Mouse (Mus musculus): Measurements from ENCODE around the gene Dagla. TPM values are rescaled to one million over a fixed set of nuclear protein-coding genes. Genes with fewer than 3 reads are reported as not detected.

Dagla gene
- polyA plus RNA-seq, 1 experiment from 2014 or later: 3.1 TPM

GRCm38 (mm10) chr19:10213796-10214471, 90.7 kb downstream of the Dagla start:
- Histone ChIP-seq H3K27me3 (no peaks in the 10 kb centered on the region), H3K9me3 (no peaks in the 10 kb centered on the region), H3K9ac (no peak overlapping the region), H3K4me1 (no peaks in the 10 kb centered on the region), H3K36me3 (peaks cover 41% of the 10 kb centered on the region), H3K4me3 (no peak overlapping the region), H3K27ac (no peak overlapping the region), H3K4me2 (no peak overlapping the region)
- no peak for ATAC-seq (ENCODE audit: borderline replicate concordance, extremely low read depth, low FRiP score, low TSS enrichment)
- 83% methylated on average over 10 of the region's 10 CpGs for WGBS

GRCm38 (mm10) chr19:10210885-10211284, 93.8 kb downstream of the Dagla start:
- Histone ChIP-seq H3K36me3 (peaks cover 62% of the 10 kb centered on the region), H3K4me3 (no peak overlapping the region), H3K9ac (no peak overlapping the region), H3K9me3 (no peaks in the 10 kb centered on the region), H3K4me1 (no peaks in the 10 kb centered on the region), H3K4me2 (no peak overlapping the region), H3K27me3 (no peaks in the 10 kb centered on the region), H3K27ac (no peak overlapping the region)
- WGBS: 73% methylated on average over 4 of the region's 4 CpGs
- no peak for ATAC-seq (ENCODE audit: borderline replicate concordance, extremely low read depth, low FRiP score, low TSS enrichment)

DNA sequence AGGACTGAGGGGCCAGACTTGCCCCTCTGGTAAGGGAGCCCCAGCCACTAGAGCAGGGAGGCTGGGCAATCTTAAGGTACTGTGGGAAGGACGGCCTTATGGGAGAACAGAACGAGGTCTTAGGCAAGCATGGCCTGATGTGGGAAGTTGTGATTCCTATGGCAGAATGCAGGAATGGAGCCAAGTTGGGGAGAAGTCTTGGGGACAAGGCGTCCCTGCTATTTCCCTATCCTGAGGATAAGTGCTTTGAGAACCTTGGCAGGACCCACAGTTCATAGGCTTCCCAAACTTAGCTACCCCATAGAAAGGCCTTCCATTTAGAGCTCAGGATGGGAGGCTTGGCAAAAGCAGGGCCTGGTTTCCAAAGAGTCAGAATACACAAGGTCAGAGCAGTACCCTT, 95.8 kb downstream of the Dagla start:
- Histone ChIP-seq H3K4me2 (no peak overlapping the region), H3K27me3 (no peaks in the 10 kb centered on the region), H3K4me3 (no peak overlapping the region), H3K4me1 (peaks cover 9% of the 10 kb centered on the region), H3K27ac (no peak overlapping the region), H3K9ac (no peak overlapping the region), H3K9me3 (no peaks in the 10 kb centered on the region), H3K36me3 (peaks cover 59% of the 10 kb centered on the region)
- no peak for ATAC-seq (ENCODE audit: borderline replicate concordance, extremely low read depth, low FRiP score, low TSS enrichment)
- WGBS: 73% methylated on average over 3 of the region's 3 CpGs

DNA sequence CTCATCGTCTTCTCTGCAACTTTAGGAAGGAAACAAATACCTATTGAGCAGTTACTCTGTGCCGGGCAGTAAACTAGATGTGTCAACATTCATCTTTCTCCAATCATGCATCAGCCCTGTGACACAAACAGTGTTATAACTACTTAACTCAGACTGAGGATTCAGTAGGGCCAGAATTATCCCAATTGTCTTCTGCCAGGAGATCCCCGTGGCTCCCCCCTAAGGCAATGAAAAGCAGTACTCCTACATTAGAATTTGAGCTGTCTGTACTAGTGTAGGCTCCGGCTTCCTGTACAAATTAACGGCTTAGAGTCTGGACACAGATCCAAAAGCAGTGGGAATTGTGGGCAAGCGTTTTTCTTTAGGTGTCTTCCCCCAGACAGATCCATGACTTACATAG, 99.6 kb downstream of the Dagla start:
- WGBS: 63% methylated on average over 6 of the region's 6 CpGs
- Histone ChIP-seq H3K36me3 (peaks cover 48% of the 10 kb centered on the region), H3K27me3 (no peaks in the 10 kb centered on the region), H3K9me3 (no peaks in the 10 kb centered on the region), H3K4me1 (peaks cover 17% of the 10 kb centered on the region), H3K9ac (no peak overlapping the region), H3K27ac (0 out of 2 replicates have a peak overlapping the region, but pooled peaks have one; percentile 11), H3K4me3 (peak overlapping the region; percentile 79), H3K4me2 (peak overlapping the region; percentile 79)
- no peak for ATAC-seq (ENCODE audit: borderline replicate concordance, extremely low read depth, low FRiP score, low TSS enrichment)

GRCm38 (mm10) chr19:10204616-10205001, 100.1 kb downstream of the Dagla start:
- Histone ChIP-seq H3K9ac (peak overlapping the region; percentile 86), H3K4me1 (peaks cover 17% of the 10 kb centered on the region), H3K4me2 (peak overlapping the region; percentile 79), H3K9me3 (no peaks in the 10 kb centered on the region), H3K27me3 (no peaks in the 10 kb centered on the region), H3K27ac (peak overlapping the region; percentile 77), H3K4me3 (peak overlapping the region; percentile 79), H3K36me3 (peaks cover 48% of the 10 kb centered on the region)
- WGBS: 1% methylated on average over 5 of the region's 5 CpGs
- ATAC-seq (ENCODE audit: borderline replicate concordance, extremely low read depth, low FRiP score, low TSS enrichment): peak; percentile 41; the same call in 1 of the 2 replicates

- Histone ChIP-seq H3K36me3 (peaks cover 47% of the 10 kb centered on the region), H3K27me3 (no peaks in the 10 kb centered on the region), H3K4me2 (peak within 1 kb of the TSS; percentile 79), H3K27ac (peak within 1 kb of the TSS; percentile 77), H3K9me3 (no peaks in the 10 kb centered on the region), H3K9ac (peak within 1 kb of the TSS; percentile 86), H3K4me1 (peaks cover 17% of the 10 kb centered on the region), H3K4me3 (peak within 1 kb of the TSS; percentile 79)
- WGBS: under 1% methylated on average over 40 of the region's 40 CpGs
- peak; percentile 90 for ATAC-seq (ENCODE audit: borderline replicate concordance, extremely low read depth, low FRiP score, low TSS enrichment)
Measured at GRCm38 (mm10) chr19:10203848-10204615, 100.6 kb downstream of the Dagla start, which contains the start of the genes Tmem258 and Fen1. Gene Tmem258 (plus strand): TSS chr19:10204014. Gene Fen1 (minus strand): TSS chr19:10204169.

DNA sequence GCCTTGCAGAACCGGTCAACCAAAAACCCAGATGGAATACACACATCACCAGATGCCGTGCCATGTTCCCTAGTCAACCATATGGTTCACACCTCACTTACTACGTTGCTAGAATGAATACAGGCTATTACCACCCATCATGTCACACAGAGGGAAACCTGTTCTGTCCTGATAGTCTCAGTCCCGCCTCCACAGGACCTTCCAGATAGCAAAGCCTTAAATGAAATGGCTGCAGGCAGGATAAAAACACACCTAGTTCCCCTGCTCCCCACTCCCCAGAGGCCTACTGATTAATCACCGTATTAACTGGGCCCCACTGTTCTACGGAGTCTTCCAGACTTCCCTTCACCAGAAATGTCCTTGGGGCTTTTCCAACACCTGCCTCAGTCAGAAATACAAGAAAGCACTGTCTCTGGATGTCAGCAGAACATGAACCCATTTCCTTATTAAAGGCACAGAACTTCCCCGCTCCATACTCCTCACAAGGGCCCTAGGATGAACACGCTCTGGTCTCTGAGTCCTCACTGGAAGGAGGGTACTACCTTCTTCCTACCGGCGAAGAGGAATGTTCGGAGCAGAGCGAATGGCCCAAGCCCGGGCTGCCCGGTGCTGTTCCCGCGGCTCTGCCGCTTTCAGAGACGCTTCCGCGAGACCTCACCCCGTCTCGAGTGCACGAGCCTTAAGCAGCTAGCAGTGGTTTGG, 101.4 kb downstream of the Dagla start:
- peaks cover 46% of the 10 kb centered on the region for H3K36me3 ChIP-seq
- ATAC-seq (ENCODE audit: borderline replicate concordance, extremely low read depth, low FRiP score, low TSS enrichment): no peak; the same call in 1 of the 2 replicates
- H3K9ac ChIP-seq: peak overlapping the region; percentile 86
- H3K27ac ChIP-seq: peak overlapping the region; percentile 77
- H3K27me3 ChIP-seq: no peaks in the 10 kb centered on the region
- H3K4me2 ChIP-seq: peak overlapping the region; percentile 79
- 2% methylated on average over 23 of the region's 23 CpGs for WGBS
- peaks cover 17% of the 10 kb centered on the region for H3K4me1 ChIP-seq
- peak overlapping the region; percentile 79 for H3K4me3 ChIP-seq
- H3K9me3 ChIP-seq: no peaks in the 10 kb centered on the region

DNA sequence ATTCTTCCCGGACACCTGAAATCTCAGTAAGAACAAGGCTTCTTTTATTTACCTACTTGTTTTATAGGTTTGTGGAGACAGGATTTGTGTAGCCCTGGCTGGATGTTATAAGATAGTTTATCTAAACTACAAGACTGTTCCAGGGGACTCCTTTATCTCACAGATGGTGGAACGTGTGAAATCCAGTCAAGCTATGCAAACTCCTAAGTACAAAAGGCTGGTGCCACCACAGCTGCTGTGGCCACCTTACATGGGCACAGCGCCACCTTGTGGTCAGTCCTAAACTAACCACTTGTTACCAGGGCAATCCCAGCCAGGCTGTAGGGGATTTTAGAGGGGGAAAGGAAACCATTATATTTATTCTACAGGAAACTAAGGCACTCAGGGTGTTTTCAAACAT, 106.0 kb downstream of the Dagla start:
- Histone ChIP-seq H3K4me2 (no peak overlapping the region), H3K4me3 (no peak overlapping the region), H3K27me3 (no peaks in the 10 kb centered on the region), H3K9me3 (no peaks in the 10 kb centered on the region), H3K4me1 (peaks cover 8% of the 10 kb centered on the region), H3K27ac (no peak overlapping the region), H3K9ac (no peak overlapping the region), H3K36me3 (peaks cover 62% of the 10 kb centered on the region)
- ATAC-seq (ENCODE audit: borderline replicate concordance, extremely low read depth, low FRiP score, low TSS enrichment): no peak
- WGBS: 25% methylated on average over 3 of the region's 3 CpGs

- no peak overlapping the region for H3K4me3 ChIP-seq
- no peak for ATAC-seq (ENCODE audit: borderline replicate concordance, extremely low read depth, low FRiP score, low TSS enrichment)
- 75% methylated on average over 2 of the region's 2 CpGs for WGBS
- no peak overlapping the region for H3K27ac ChIP-seq
- H3K9ac ChIP-seq: no peak overlapping the region
- H3K4me1 ChIP-seq: peaks cover 8% of the 10 kb centered on the region
- peaks cover 66% of the 10 kb centered on the region for H3K36me3 ChIP-seq
- no peak overlapping the region for H3K4me2 ChIP-seq
- H3K27me3 ChIP-seq: no peaks in the 10 kb centered on the region
- no peaks in the 10 kb centered on the region for H3K9me3 ChIP-seq
Measured at GRCm38 (mm10) chr19:10198286-10198685, 106.4 kb downstream of the Dagla start.

DNA sequence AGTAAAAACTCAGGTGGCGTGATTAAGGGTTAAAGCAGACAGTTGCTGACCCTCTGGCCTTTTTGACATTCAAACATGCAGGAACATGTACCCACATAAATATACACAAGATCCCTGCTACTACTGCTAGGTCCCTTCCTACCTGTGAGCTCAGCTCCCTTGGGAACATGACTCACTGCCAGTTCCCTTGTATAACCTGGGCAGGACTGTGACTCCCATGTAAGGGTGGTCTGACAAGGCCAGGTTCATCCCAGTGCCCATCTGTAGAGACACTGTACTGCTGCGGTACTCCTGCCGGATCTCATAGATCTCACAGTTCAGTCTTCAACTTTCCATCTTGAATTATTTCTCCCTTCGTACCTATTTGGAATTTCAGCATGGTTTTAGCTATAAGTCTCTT, 107.5 kb downstream of the Dagla start:
- no peaks in the 10 kb centered on the region for H3K27me3 ChIP-seq
- no peak for ATAC-seq (ENCODE audit: borderline replicate concordance, extremely low read depth, low FRiP score, low TSS enrichment)
- no peaks in the 10 kb centered on the region for H3K4me1 ChIP-seq
- no peak overlapping the region for H3K27ac ChIP-seq
- H3K9ac ChIP-seq: no peak overlapping the region
- 83% methylated on average over 4 of the region's 4 CpGs for WGBS
- H3K36me3 ChIP-seq: peaks cover 77% of the 10 kb centered on the region
- H3K9me3 ChIP-seq: no peaks in the 10 kb centered on the region
- no peak overlapping the region for H3K4me2 ChIP-seq
- no peak overlapping the region for H3K4me3 ChIP-seq
